Mouse (Mus musculus): ENCODE data around the gene Dusp22.

DNA sequence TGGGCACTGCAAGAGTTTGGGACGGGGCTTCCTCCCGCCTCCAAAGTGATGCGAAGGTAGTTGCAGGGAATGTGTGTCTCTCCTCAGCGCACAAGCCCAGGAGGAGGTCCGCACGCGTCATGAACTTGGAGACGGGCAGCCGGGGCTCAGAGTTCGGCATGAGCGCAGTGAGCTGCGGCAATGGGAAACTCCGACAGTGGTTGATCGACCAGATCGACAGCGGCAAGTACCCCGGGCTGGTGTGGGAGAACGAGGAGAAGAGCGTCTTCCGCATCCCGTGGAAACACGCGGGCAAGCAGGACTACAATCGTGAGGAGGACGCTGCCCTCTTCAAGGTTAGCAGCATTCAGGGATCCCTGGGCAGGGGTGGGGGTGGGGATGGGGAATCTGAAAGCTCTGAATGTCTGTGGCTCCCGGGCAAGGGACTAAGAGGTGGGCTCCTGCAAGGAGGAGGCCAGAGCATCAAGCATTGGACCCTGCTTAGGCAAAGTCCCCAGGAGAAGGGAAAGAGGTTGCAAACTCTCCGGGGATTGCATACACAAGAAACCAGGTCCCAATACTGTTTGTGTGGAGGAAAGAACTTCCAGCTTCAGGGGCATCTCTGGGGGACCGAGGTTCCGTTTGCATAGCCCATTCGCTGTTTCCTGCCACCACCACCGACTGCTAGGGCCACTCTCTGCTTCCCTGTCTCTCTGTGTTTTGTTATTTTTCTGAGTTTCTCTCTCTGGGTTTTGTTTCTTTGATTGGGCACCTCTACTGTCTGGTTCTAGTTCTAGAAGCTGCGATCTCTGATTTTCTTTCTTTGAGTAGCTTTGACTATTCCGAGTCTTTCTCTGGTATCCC, 90.9 kb downstream of the Dusp22 start:
- no peak for TF ChIP-seq CTCF (conservative IDR thresholded peaks at IDR 0.05; ENCODE audit: insufficient read depth, insufficient read length, low read depth, low read length)
- no peak for TF ChIP-seq POLR2A (IDR thresholded peaks at IDR 0.05; ENCODE audit: low read depth, low read length)

All from kidney, adult 2 months (tissue).